ENCODE assay signal across 8 mouse cellular contexts in the genomic region with DNA sequence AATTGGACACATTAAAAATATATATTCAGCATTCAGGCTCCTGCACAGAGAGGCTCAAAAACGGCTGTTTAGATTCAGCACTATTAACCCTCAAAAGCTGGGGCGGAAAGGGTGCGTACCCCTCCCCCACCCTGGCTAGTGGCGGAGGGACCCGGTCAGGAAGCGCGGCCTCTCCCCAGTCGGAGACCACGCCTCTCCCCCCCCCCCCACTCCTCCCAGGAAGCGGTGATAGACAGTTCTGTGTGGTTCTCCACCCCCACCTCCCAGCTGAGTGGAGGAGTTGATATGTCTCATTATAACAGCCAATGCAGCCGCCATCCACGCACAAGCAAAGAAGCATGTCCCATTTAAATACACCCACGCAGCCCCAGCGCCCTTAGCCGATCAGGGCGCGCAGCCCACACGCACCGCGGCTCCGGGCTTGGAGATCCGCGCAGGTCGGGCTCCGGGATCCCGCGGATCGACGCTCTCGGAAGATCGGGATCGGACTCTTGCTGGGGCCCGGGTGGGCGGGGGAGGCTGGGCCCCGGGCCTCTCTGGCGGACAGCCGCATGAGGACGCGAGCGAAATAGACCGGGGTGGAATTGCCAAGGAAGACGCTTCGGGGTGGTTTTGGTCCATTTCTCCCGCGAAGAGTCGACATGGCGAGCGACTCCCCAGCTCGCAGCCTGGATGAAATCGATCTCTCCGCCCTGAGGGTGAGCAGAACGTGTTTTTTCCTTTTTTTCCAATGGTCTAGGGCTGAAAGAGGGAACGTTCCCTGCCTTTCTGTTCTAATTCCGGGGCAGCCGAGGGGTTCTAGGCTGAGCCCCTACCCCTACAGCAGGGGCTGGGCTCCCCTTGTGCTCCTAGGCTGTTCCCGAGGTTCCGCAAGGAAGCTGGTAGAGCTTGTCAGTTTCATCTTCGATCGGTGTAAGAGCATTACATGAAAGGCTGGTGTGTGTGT. TPM values are rescaled to one million over a fixed set of nuclear protein-coding genes. Genes with fewer than 3 reads are reported as not detected.
DNase-seq lines count a peak whose midpoint lies in the region; ATAC-seq and TF ChIP-seq lines count a peak whose summit lies in the region.

A gene (plus strand): TSS at position 213 of the 946 bp plus-strand sequence.

- peak; percentile 82 for ATAC-seq in embryonic facial prominence, embryonic 12.5 days (ENCODE audit: insufficient number of reproducible peaks, insufficient read depth, low FRiP score, low TSS enrichment)
- peak; percentile 91 for ATAC-seq in kidney, embryonic 15.5 days (replicated peaks; ENCODE audit: low FRiP score)
- ATAC-seq in limb, embryonic 15.5 days (ENCODE audit: insufficient number of reproducible peaks, low FRiP score, low TSS enrichment, low read depth): peak; percentile 82
- peak; percentile 91 for ATAC-seq in midbrain, postnatal 0 days (ENCODE audit: low FRiP score)

- no peaks in the 10 kb centered on the region for H3K9me3 ChIP-seq in embryonic facial prominence, embryonic 12.5 days
- H3K9me3 ChIP-seq in kidney, embryonic 15.5 days (replicated peaks): no peaks in the 10 kb centered on the region
- no peaks in the 10 kb centered on the region for H3K9me3 ChIP-seq in limb, embryonic 15.5 days
- H3K9me3 ChIP-seq in midbrain, postnatal 0 days (ENCODE audit: low read length): no peaks in the 10 kb centered on the region

- no peaks in the 10 kb centered on the region for H3K36me3 ChIP-seq in embryonic facial prominence, embryonic 12.5 days
- H3K36me3 ChIP-seq in kidney, embryonic 15.5 days: no peaks in the 10 kb centered on the region
- no peaks in the 10 kb centered on the region for H3K36me3 ChIP-seq in limb, embryonic 15.5 days
- H3K36me3 ChIP-seq in midbrain, postnatal 0 days (ENCODE audit: insufficient read depth, low read length): no peaks in the 10 kb centered on the region

- 0 out of 2 replicates have a peak, but pooled peaks have one; percentile 1 for TF ChIP-seq CTCF in midbrain, postnatal 0 days (IDR thresholded peaks at IDR 0.05)

- H3K4me3 ChIP-seq in embryonic facial prominence, embryonic 12.5 days: peak within 1 kb of the TSS; percentile 69
- peak within 1 kb of the TSS; percentile 72 for H3K4me3 ChIP-seq in kidney, embryonic 15.5 days (replicated peaks)
- peak within 1 kb of the TSS; percentile 62 for H3K4me3 ChIP-seq in limb, embryonic 15.5 days
- peak within 1 kb of the TSS; percentile 94 for H3K4me3 ChIP-seq in midbrain, postnatal 0 days (ENCODE audit: low read depth, low read length)

- peak; percentile 21 for DNase-seq in kidney, adult 11 months
- DNase-seq in kidney, adult 9 months: no peak
- peak; percentile 65 for DNase-seq in heart, adult 8-10 months (ENCODE audit: low spot score)
- peak; percentile 94 for DNase-seq in midbrain, postnatal 0 days (ENCODE audit: low spot score)
- peak; percentile 75 to 83 for DNase-seq in spleen, postnatal 36 days (ENCODE audit: low spot score in 2 of 2)

- peak within 1 kb of the TSS; percentile 75 for H3K27ac ChIP-seq in embryonic facial prominence, embryonic 12.5 days
- H3K27ac ChIP-seq in kidney, embryonic 15.5 days: peak within 1 kb of the TSS; percentile 39; the same call in 1 of the 2 replicates
- H3K27ac ChIP-seq in limb, embryonic 15.5 days: 0 out of 2 replicates have a peak within 1 kb of the TSS, but pooled peaks have one; percentile 38
- H3K27ac ChIP-seq in midbrain, postnatal 0 days (ENCODE audit: low read depth, low read length): peak within 1 kb of the TSS; percentile 97

- under 1% methylated on average over 58 of the region's 59 CpGs for WGBS in embryonic facial prominence, embryonic 12.5 days
- under 1% methylated on average over 58 of the region's 59 CpGs for WGBS in kidney, embryonic 15.5 days
- under 1% methylated on average over 58 of the region's 59 CpGs for WGBS in limb, embryonic 15.5 days
- under 1% methylated on average over 59 of the region's 59 CpGs for WGBS in midbrain, postnatal 0 days

- peaks cover 8% of the 10 kb centered on the region for H3K4me1 ChIP-seq in embryonic facial prominence, embryonic 12.5 days
- H3K4me1 ChIP-seq in kidney, embryonic 15.5 days: peaks cover 35% of the 10 kb centered on the region
- H3K4me1 ChIP-seq in limb, embryonic 15.5 days: peaks cover 14% of the 10 kb centered on the region
- peaks cover 5% of the 10 kb centered on the region for H3K4me1 ChIP-seq in midbrain, postnatal 0 days (ENCODE audit: insufficient read depth, low read length)

- peak within 1 kb of the TSS; percentile 47 for H3K9ac ChIP-seq in embryonic facial prominence, embryonic 12.5 days
- peak within 1 kb of the TSS; percentile 64 for H3K9ac ChIP-seq in kidney, embryonic 15.5 days
- H3K9ac ChIP-seq in limb, embryonic 15.5 days: peak within 1 kb of the TSS; percentile 37
- peak within 1 kb of the TSS; percentile 98 for H3K9ac ChIP-seq in midbrain, postnatal 0 days (replicated peaks; ENCODE audit: low read length, poor library complexity, severe bottlenecking)

- H3K27me3 ChIP-seq in embryonic facial prominence, embryonic 12.5 days: 0 out of 2 replicates have a peak, but pooled peaks cover 9% of the 10 kb centered on the region
- H3K27me3 ChIP-seq in kidney, embryonic 15.5 days: peaks cover 5% of the 10 kb centered on the region
- H3K27me3 ChIP-seq in limb, embryonic 15.5 days: peaks cover 22% of the 10 kb centered on the region
- no peaks in the 10 kb centered on the region for H3K27me3 ChIP-seq in midbrain, postnatal 0 days (ENCODE audit: insufficient read depth, low read length)

- H3K4me2 ChIP-seq in embryonic facial prominence, embryonic 12.5 days (replicated peaks): peak within 1 kb of the TSS; percentile 82
- peak within 1 kb of the TSS; percentile 94 for H3K4me2 ChIP-seq in kidney, embryonic 15.5 days
- H3K4me2 ChIP-seq in limb, embryonic 15.5 days: peak within 1 kb of the TSS; percentile 95
- H3K4me2 ChIP-seq in midbrain, postnatal 0 days (ENCODE audit: low read depth, low read length, poor library complexity, severe bottlenecking): peak within 1 kb of the TSS; percentile 65

RNA-seq across cellular contexts. Expression of the gene that starts here (rescaled TPM):
- 18.3 and 18.9 TPM in 2 replicates for polyA plus RNA-seq in embryonic facial prominence, embryonic 12.5 days (2016; fragmentation: Nextera tagmentation; extraction: Ambion mirVana)
- 10 to 100 TPM; 16.8 to 28.7 (median 22.4) TPM for total RNA-seq in heart, adult 8-10 months (2022)
- polyA plus RNA-seq in kidney, embryonic 15.5 days (2015; fragmentation: Nextera tagmentation; extraction: Ambion mirVana): 3.1 and 4.3 TPM in 2 replicates
- 7.1 and 7.6 TPM in 2 replicates for polyA plus RNA-seq in limb, embryonic 15.5 days (2015; fragmentation: Nextera tagmentation; extraction: Ambion mirVana)
- total RNA-seq in midbrain, postnatal 0 days (2014; rRNA removed): 118 and 143 TPM in 2 replicates
- 51.1 and 58.2 TPM in 2 replicates for polyA plus RNA-seq in midbrain, postnatal 0 days (2015; fragmentation: Nextera tagmentation; extraction: Ambion mirVana)

Comparison
In these comparisons a context has a peak if more than half of its experiments do, and no peak if none do; other contexts are left out.
1. H3K27ac ChIP-seq: peak in every context shown above with its lines; median percentile 97 in midbrain, postnatal 0 days; 75 in embryonic facial prominence, embryonic 12.5 days; 39 in kidney, embryonic 15.5 days; 38 in limb, embryonic 15.5 days.
2. H3K9ac ChIP-seq: peak in every context shown above with its lines; median percentile 98 in midbrain, postnatal 0 days; 64 in kidney, embryonic 15.5 days; 47 in embryonic facial prominence, embryonic 12.5 days; 37 in limb, embryonic 15.5 days.